Mouse (Mus musculus): Measurements from ENCODE around the gene Rsph14. TPM values are rescaled to one million over a fixed set of nuclear protein-coding genes. Genes with fewer than 3 reads are reported as not detected.

Gene Rsph14
- total and polyA plus RNA-seq, 3 experiments, result not detected

- no peak for DNase-seq (ENCODE audit: low read depth, low spot score)
- H3K9ac ChIP-seq (ENCODE audit: control insufficient read depth, low read depth, low read length, poor library complexity, severe bottlenecking), result no peak overlapping the region
- no peaks in the 10 kb centered on the region for H3K27me3 ChIP-seq (ENCODE audit: control insufficient read depth in 1 of 2, insufficient read depth in 2 of 2, low read length in 2 of 2)
- H3K4me1 ChIP-seq (ENCODE audit: control insufficient read depth in 1 of 2, insufficient read depth in 2 of 2, low read length in 2 of 2), result no peaks in the 10 kb centered on the region
- no peak overlapping the region for H3K4me3 ChIP-seq (ENCODE audit: control insufficient read depth in 1 of 2, insufficient read depth in 1 of 2, low read depth in 2 of 2, low read length in 2 of 2)
- no peaks in the 10 kb centered on the region for H3K9me3 ChIP-seq (replicated peaks; ENCODE audit: insufficient read depth, low read length)
- no peaks in the 10 kb centered on the region for H3K36me3 ChIP-seq (ENCODE audit: control insufficient read depth in 1 of 2, insufficient read depth in 2 of 2, low read length in 2 of 2)
- TF ChIP-seq CHD2 (IDR thresholded peaks at IDR 0.05; ENCODE audit: low read length) (no peak), MEF2A (IDR thresholded peaks at IDR 0.05; ENCODE audit: extremely low read depth, insufficient replicate concordance, low read depth, low read length, poor library complexity, severe bottlenecking) (no peak), ZNF384 (IDR thresholded peaks at IDR 0.05; ENCODE audit: low read depth, low read length) (no peak), CHD1 (IDR thresholded peaks at IDR 0.05; ENCODE audit: low read depth, low read length) (no peak)
- H3K27ac ChIP-seq (ENCODE audit: control insufficient read depth, low read depth, low read length), result no peak overlapping the region
- no peaks in the 10 kb centered on the region for H3K79me2 ChIP-seq (ENCODE audit: control insufficient read depth, insufficient read depth, low read length, poor library complexity)
Measured at GRCm38 (mm10) chr10:75028743-75029142, 3.6 kb downstream of the Rsph14 start.

- no peaks in the 10 kb centered on the region; a peak in 1 of 4 replicates for H3K27me3 ChIP-seq (ENCODE audit: control insufficient read depth in 1 of 2, insufficient read depth in 2 of 2, low read length in 2 of 2)
- no peak overlapping the region for H3K9ac ChIP-seq (ENCODE audit: control insufficient read depth, low read depth, low read length, poor library complexity, severe bottlenecking)
- H3K9me3 ChIP-seq (replicated peaks; ENCODE audit: insufficient read depth, low read length), result no peaks in the 10 kb centered on the region
- H3K4me1 ChIP-seq (ENCODE audit: control insufficient read depth in 1 of 2, insufficient read depth in 2 of 2, low read length in 2 of 2), result no peaks in the 10 kb centered on the region
- no peaks in the 10 kb centered on the region for H3K36me3 ChIP-seq (ENCODE audit: control insufficient read depth in 1 of 2, insufficient read depth in 2 of 2, low read length in 2 of 2)
- no peak overlapping the region for H3K27ac ChIP-seq (ENCODE audit: control insufficient read depth, low read depth, low read length)
- no peak overlapping the region for H3K4me3 ChIP-seq (ENCODE audit: control insufficient read depth in 1 of 2, insufficient read depth in 1 of 2, low read depth in 2 of 2, low read length in 2 of 2)
- DNase-seq (ENCODE audit: low read depth, low spot score), result no peak
- H3K79me2 ChIP-seq (ENCODE audit: control insufficient read depth, insufficient read depth, low read length, poor library complexity), result no peaks in the 10 kb centered on the region
- TF ChIP-seq ZMIZ1 (IDR thresholded peaks at IDR 0.05; ENCODE audit: low read depth, low read length) (no peak), NRF1 (IDR thresholded peaks at IDR 0.05; ENCODE audit: insufficient read depth, low read depth, low read length, poor library complexity, severe bottlenecking) (no peak), MAZ (IDR thresholded peaks at IDR 0.05; ENCODE audit: low read depth, low read length) (no peak), RAD21 (IDR thresholded peaks at IDR 0.05; ENCODE audit: low read depth, low read length) (no peak), MEF2A (IDR thresholded peaks at IDR 0.05; ENCODE audit: extremely low read depth, insufficient replicate concordance, low read depth, low read length, poor library complexity, severe bottlenecking) (no peak), E2F4 (IDR thresholded peaks at IDR 0.05; ENCODE audit: borderline replicate concordance, low read depth, low read length) (no peak), USF1 (IDR thresholded peaks at IDR 0.05; ENCODE audit: low read depth, low read length) (no peak), POLR2A (IDR thresholded peaks at IDR 0.05; ENCODE audit: control insufficient read depth in 1 of 2, insufficient read depth in 1 of 2, low read depth in 1 of 2, low read length in 2 of 2, poor library complexity in 1 of 2) (no peak), ZKSCAN1 (IDR thresholded peaks at IDR 0.05; ENCODE audit: low read depth, low read length) (no peak), GATA1 (IDR thresholded peaks at IDR 0.05; ENCODE audit: low read depth, low read length) (no peak), NELFE (IDR thresholded peaks at IDR 0.05; ENCODE audit: low read depth, low read length) (no peak), UBTF (IDR thresholded peaks at IDR 0.05; ENCODE audit: borderline replicate concordance, insufficient read depth, low read depth, low read length) (no peak), CHD2 (IDR thresholded peaks at IDR 0.05; ENCODE audit: low read length) (no peak), GABPA (IDR thresholded peaks at IDR 0.05; ENCODE audit: low read depth, low read length) (no peak), MYB (IDR thresholded peaks at IDR 0.05; ENCODE audit: low read depth, low read length) (no peak), TAL1 (IDR thresholded peaks at IDR 0.05; ENCODE audit: low read length) (no peak)
Measured at GRCm38 (mm10) chr10:75026491-75026890, 5.9 kb downstream of the Rsph14 start.
